Mouse (Mus musculus): ENCODE measurements around the gene Noto.

- TF ChIP-seq CTCF (IDR thresholded peaks at IDR 0.05; ENCODE audit: extremely low read depth, insufficient read depth, insufficient read length, insufficient replicate concordance) (no peak), POLR2A (IDR thresholded peaks at IDR 0.05; ENCODE audit: low read depth, low read length) (no peak)
Observed at GRCm38 (mm10) chr6:85423836-85424379, at the start of gene Noto.

Data from spleen, adult 2 months (tissue).